Mouse (Mus musculus) embryonic facial prominence, embryonic 15.5 days (tissue): ENCODE measurements around the gene Kndc1. TPM values are rescaled to one million over a fixed set of nuclear protein-coding genes. Genes with fewer than 3 reads are reported as not detected.
A peak's percentile ranks its signal among the peaks of the same experiment; 100 is the strongest.

Experiments used
- ATAC-seq: fragments of 200-750 bp; cut with Nextera tagmentation; 2 replicates; pipeline ENCODE4 v1.8.0; 2017; ENCODE audit warnings: low read depth, moderate TSS enrichment; ENCODE audit not compliant: insufficient number of reproducible peaks, low FRiP score, low TSS enrichment
- H3K27ac ChIP-seq: fragments of 300-500 bp; sonication (generic); replicated peaks from 2 replicates; pipeline ENCODE4 v1.5.1; 2015; ENCODE audit warnings: mild to moderate bottlenecking, inconsistent platforms
- H3K27me3 ChIP-seq: fragments of 300-500 bp; sonication (generic); 2 replicates; pipeline ENCODE4 v1.6.1; 2015; ENCODE audit warnings: inconsistent platforms
- H3K36me3 ChIP-seq: fragments of 300-500 bp; sonication (generic); 2 replicates; pipeline ENCODE4 v1.6.1; 2015; ENCODE audit warnings: mild to moderate bottlenecking, inconsistent platforms
- H3K4me1 ChIP-seq: fragments of 300-500 bp; sonication (generic); 2 replicates; pipeline ENCODE4 v1.6.1; 2015; ENCODE audit warnings: inconsistent platforms
- H3K4me2 ChIP-seq: fragments of 300-500 bp; sonication (generic); replicated peaks from 2 replicates; pipeline ENCODE4 v1.6.1; 2015; ENCODE audit warnings: mild to moderate bottlenecking, inconsistent platforms
- H3K4me3 ChIP-seq: fragments of 300-500 bp; sonication (generic); replicated peaks from 2 replicates; pipeline ENCODE4 v1.5.1; 2015; ENCODE audit warnings: mild to moderate bottlenecking, inconsistent platforms
- H3K9ac ChIP-seq: fragments of 300-500 bp; sonication (generic); 2 replicates; pipeline ENCODE4 v1.6.1; 2015; ENCODE audit warnings: inconsistent platforms
- H3K9me3 ChIP-seq: fragments of 300-500 bp; sonication (generic); replicated peaks from 2 replicates; pipeline ENCODE4 v1.6.1; 2016; ENCODE audit warnings: inconsistent platforms
- WGBS: fragments of 180-500 bp; shearing (Covaris S2); methylation state at CpG from one replicate; pipeline ENCODE4 v1.1.7; 2015; 5-methylcytosine and 5-hydroxymethylcytosine counted together
- polyA plus RNA-seq: library from polyadenylated mRNA; unstranded; fragments of >200 nt; fragmentation: Nextera tagmentation; extraction: Ambion mirVana; gene quantifications from 2 replicates; pipeline ENCODE4 v1.2.1, GENCODE M21; 2015

Kndc1 gene
- polyA plus RNA-seq, 1 experiment from 2014 or later = 1.7 TPM

- Histone ChIP-seq H3K4me1 (peaks cover 7% of the 10 kb centered on the region), H3K27ac (0 out of 2 replicates have a peak overlapping the region, but pooled peaks have one; percentile 28), H3K27me3 (no peaks in the 10 kb centered on the region), H3K36me3 (no peaks in the 10 kb centered on the region), H3K9me3 (no peaks in the 10 kb centered on the region), H3K4me2 (no peak overlapping the region), H3K4me3 (no peak overlapping the region), H3K9ac (no peak overlapping the region)
- WGBS = 49% methylated on average over 5 of the region's 5 CpGs
- ATAC-seq = 0 out of 2 replicates have a peak, but pooled peaks have one; percentile 22
These were observed 76.5 kb downstream of the Kndc1 start for GRCm38 (mm10) chr7:139970979-139971378.

GRCm38 (mm10) chr7:139971436-139971835, 76.9 kb downstream of the Kndc1 start:
- H3K9ac ChIP-seq = no peak overlapping the region
- no peak overlapping the region for H3K4me3 ChIP-seq
- 59% methylated on average over 6 of the region's 6 CpGs for WGBS
- H3K27ac ChIP-seq = 0 out of 2 replicates have a peak overlapping the region, but pooled peaks have one; percentile 28
- H3K4me2 ChIP-seq = no peak overlapping the region
- no peaks in the 10 kb centered on the region for H3K9me3 ChIP-seq
- ATAC-seq = no peak
- peaks cover 7% of the 10 kb centered on the region for H3K4me1 ChIP-seq
- no peaks in the 10 kb centered on the region for H3K36me3 ChIP-seq
- no peaks in the 10 kb centered on the region for H3K27me3 ChIP-seq

- Histone ChIP-seq H3K4me1 (peaks cover 9% of the 10 kb centered on the region), H3K27ac (no peak overlapping the region), H3K4me3 (no peak overlapping the region), H3K4me2 (no peak overlapping the region), H3K9ac (no peak overlapping the region), H3K36me3 (no peaks in the 10 kb centered on the region), H3K9me3 (no peaks in the 10 kb centered on the region), H3K27me3 (no peaks in the 10 kb centered on the region)
- no peak for ATAC-seq
These were observed 78.4 kb downstream of the Kndc1 start for GRCm38 (mm10) chr7:139972923-139973331.

GRCm38 (mm10) chr7:139974307-139974706, 79.8 kb downstream of the Kndc1 start:
- Histone ChIP-seq H3K9ac (no peak overlapping the region), H3K27me3 (no peaks in the 10 kb centered on the region), H3K4me3 (no peak overlapping the region), H3K4me1 (peaks cover 19% of the 10 kb centered on the region), H3K36me3 (no peaks in the 10 kb centered on the region), H3K27ac (no peak overlapping the region), H3K4me2 (no peak overlapping the region), H3K9me3 (no peaks in the 10 kb centered on the region)
- ATAC-seq = no peak
- 85% methylated on average over 10 of the region's 10 CpGs for WGBS

- no peak overlapping the region for H3K4me2 ChIP-seq
- 47% methylated on average over 5 of the region's 5 CpGs for WGBS
- H3K4me1 ChIP-seq = peaks cover 14% of the 10 kb centered on the region
- H3K36me3 ChIP-seq = no peaks in the 10 kb centered on the region
- no peaks in the 10 kb centered on the region for H3K9me3 ChIP-seq
- H3K9ac ChIP-seq = no peak overlapping the region
- no peak overlapping the region for H3K4me3 ChIP-seq
- no peaks in the 10 kb centered on the region for H3K27me3 ChIP-seq
- no peak overlapping the region for H3K27ac ChIP-seq
- ATAC-seq = no peak
These were observed 81.0 kb downstream of the Kndc1 start for GRCm38 (mm10) chr7:139975471-139975870.

- 5% methylated on average over 32 of the region's 32 CpGs for WGBS
- H3K9ac ChIP-seq = peak within 1 kb of the TSS; percentile 12; the same call in 1 of the 2 replicates
- H3K4me2 ChIP-seq = peak within 1 kb of the TSS; percentile 70
- no peak within 1 kb of the TSS for H3K27ac ChIP-seq
- 0 out of 2 replicates have a peak, but pooled peaks cover 3% of the 10 kb centered on the region for H3K36me3 ChIP-seq
- no peaks in the 10 kb centered on the region for H3K9me3 ChIP-seq
- ATAC-seq = peak; percentile 84
- no peaks in the 10 kb centered on the region for H3K27me3 ChIP-seq
- H3K4me3 ChIP-seq = peak within 1 kb of the TSS; percentile 48
- peaks cover 14% of the 10 kb centered on the region for H3K4me1 ChIP-seq
These were observed 83.9 kb downstream of the Kndc1 start, which contains the start of gene 6430531B16Rik for GRCm38 (mm10) chr7:139978278-139978892. 6430531B16Rik (minus strand) TSS chr7:139978755.

- H3K9ac ChIP-seq = peak overlapping the region; percentile 12; the same call in 1 of the 2 replicates
These were observed 84.7 kb downstream of the Kndc1 start for GRCm38 (mm10) chr7:139979011-139979719.

GRCm38 (mm10) chr7:139980778-139981177, 86.3 kb downstream of the Kndc1 start:
- H3K9me3 ChIP-seq = no peaks in the 10 kb centered on the region
- peaks cover 14% of the 10 kb centered on the region for H3K4me1 ChIP-seq
- H3K4me2 ChIP-seq = no peak overlapping the region
- no peak for ATAC-seq
- no peak overlapping the region for H3K9ac ChIP-seq
- H3K36me3 ChIP-seq = 0 out of 2 replicates have a peak, but pooled peaks cover 3% of the 10 kb centered on the region
- H3K27me3 ChIP-seq = no peaks in the 10 kb centered on the region
- no peak overlapping the region for H3K27ac ChIP-seq
- H3K4me3 ChIP-seq = no peak overlapping the region
- 54% methylated on average over 3 of the region's 3 CpGs for WGBS

More at GRCm38 (mm10) chr7:139979011-139979719, 84.7 kb downstream of the Kndc1 start:
- Histone ChIP-seq H3K27ac (no peak overlapping the region), H3K27me3 (no peaks in the 10 kb centered on the region), H3K36me3 (0 out of 2 replicates have a peak, but pooled peaks cover 3% of the 10 kb centered on the region), H3K4me2 (peak overlapping the region; percentile 70), H3K4me3 (peak overlapping the region; percentile 48), H3K4me1 (peaks cover 14% of the 10 kb centered on the region), H3K9me3 (no peaks in the 10 kb centered on the region)
- WGBS = 38% methylated on average over 13 of the region's 13 CpGs
- ATAC-seq = peak; percentile 16; the same call in 1 of the 2 replicates

GRCm38 (mm10) chr7:139982058-139982457, 87.6 kb downstream of the Kndc1 start:
- Histone ChIP-seq H3K27me3 (no peaks in the 10 kb centered on the region), H3K9me3 (no peaks in the 10 kb centered on the region), H3K9ac (no peak overlapping the region), H3K27ac (no peak overlapping the region), H3K4me1 (peaks cover 14% of the 10 kb centered on the region), H3K4me2 (no peak overlapping the region), H3K4me3 (no peak overlapping the region), H3K36me3 (peaks cover 3% of the 10 kb centered on the region; the same call in 1 of the 2 replicates)
- 82% methylated on average over 11 of the region's 11 CpGs for WGBS
- no peak for ATAC-seq

GRCm38 (mm10) chr7:139984505-139984904, 90.0 kb downstream of the Kndc1 start:
- Histone ChIP-seq H3K4me3 (no peak overlapping the region), H3K27me3 (no peaks in the 10 kb centered on the region), H3K4me1 (no peaks in the 10 kb centered on the region), H3K4me2 (no peak overlapping the region), H3K27ac (no peak overlapping the region), H3K9me3 (no peaks in the 10 kb centered on the region), H3K36me3 (peaks cover 3% of the 10 kb centered on the region; the same call in 1 of the 2 replicates), H3K9ac (no peak overlapping the region)
- 87% methylated on average over 11 of the region's 11 CpGs for WGBS
- ATAC-seq = no peak

- 80% methylated on average over 9 of the region's 9 CpGs for WGBS
- Histone ChIP-seq H3K9me3 (no peaks in the 10 kb centered on the region), H3K4me2 (no peak overlapping the region), H3K4me1 (no peaks in the 10 kb centered on the region), H3K27ac (no peak overlapping the region), H3K9ac (no peak overlapping the region), H3K4me3 (no peak overlapping the region), H3K27me3 (no peaks in the 10 kb centered on the region), H3K36me3 (no peaks in the 10 kb centered on the region; the same call in 1 of the 2 replicates)
- ATAC-seq = no peak
These were observed 93.8 kb downstream of the Kndc1 start for GRCm38 (mm10) chr7:139988272-139988671.
